Mouse (Mus musculus) bone marrow, adult 2 months (tissue): ENCODE measurements at regions not wholly inside any gene's neighbourhood (a gene's known extent, or its start where the extent isn't known, plus 50 kb on each side); places are given as distances from the start of the nearest gene placed in this dataset.

ENCODE experiments used
- CTCF ChIP-seq: fragments of 200-500 bp; IDR thresholded peaks from 2 replicates; pipeline ENCODE4 v1.5.1; 2011; ENCODE audit warnings: low read length, control low read depth; ENCODE audit not compliant: control insufficient read depth, insufficient read depth
- POLR2A ChIP-seq: fragments of 200-500 bp; IDR thresholded peaks from 2 replicates; pipeline ENCODE4 v1.6.1; 2011; ENCODE audit warnings: low read depth, mild to moderate bottlenecking, control low read depth, low read length, borderline replicate concordance; ENCODE audit not compliant: control insufficient read depth

- TF ChIP-seq POLR2A = no peak
- TF ChIP-seq CTCF = no peak
Observed at GRCm38 (mm10) chr11:112902618-112903017, 120.6 kb downstream of the Sox9 start.
